Mouse (Mus musculus): Measurements from ENCODE around the gene Gpr153.

DNA sequence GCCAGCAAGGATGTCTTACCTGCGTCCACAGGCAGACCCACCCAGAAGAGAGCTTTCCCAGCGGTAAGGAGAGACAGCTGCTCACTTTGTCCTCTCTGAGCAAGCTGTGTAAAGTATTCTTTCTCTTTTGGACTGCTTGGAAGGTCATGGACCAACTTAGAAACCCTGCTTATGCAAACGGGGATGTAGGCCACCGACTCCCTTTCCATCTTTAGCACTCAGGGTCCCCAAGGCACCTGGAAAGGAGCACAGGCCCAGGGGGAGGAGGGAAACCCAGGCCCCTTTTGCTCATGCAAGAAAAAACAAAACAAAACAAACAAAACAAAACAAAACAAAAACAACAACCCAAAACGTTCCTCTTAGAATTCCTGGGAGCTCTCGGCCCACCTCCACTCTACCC, 17.5 kb downstream of the Gpr153 start, which contains the start of gene Hes3:
- TF ChIP-seq CHD2 (IDR thresholded peaks at IDR 0.05; ENCODE audit: low read depth, low read length), result no peak
- TF ChIP-seq ZC3H11A (IDR thresholded peaks at IDR 0.05; ENCODE audit: borderline replicate concordance, low read depth, low read length), result no peak
